11 mouse cellular contexts compared by ENCODE assay signal in genomic region chr7:71379826-71380825, GRCm38 (mm10). TPM values are rescaled to one million over a fixed set of nuclear protein-coding genes. Genes with fewer than 3 reads are reported as not detected.
DNase-seq lines count a peak whose midpoint lies in the region; ATAC-seq and TF ChIP-seq lines count a peak whose summit lies in the region.
"Had no signal": no experiment of that assay in that cellular context is flagged by ENCODE, and none has a peak within 500 bp of the region (broad histone marks: within the 10 kb centered on the region; RNA-seq: fewer than 3 reads in every experiment).

No protein-coding gene starts in this region.

- H3K27me3 ChIP-seq in kidney, embryonic 14.5 days (ENCODE audit: control insufficient read depth, insufficient read depth, low read length): no peaks in the 10 kb centered on the region
- 0 out of 2 replicates have a peak, but pooled peaks cover 3% of the 10 kb centered on the region for H3K27me3 ChIP-seq in hindbrain, embryonic 13.5 days

- TF ChIP-seq CTCF in brain, embryonic 14.5 days (IDR thresholded peaks at IDR 0.05; ENCODE audit: borderline replicate concordance, extremely low read depth, insufficient read depth, insufficient read length): no peak

- TF ChIP-seq POLR2A in brain, embryonic 14.5 days (IDR thresholded peaks at IDR 0.05; ENCODE audit: borderline replicate concordance, extremely low read depth, insufficient read depth, insufficient read length, poor library complexity, severe bottlenecking): no peak

- peak overlapping the region; percentile 25; the same call in 1 of the 2 replicates for H3K9ac ChIP-seq in kidney, embryonic 14.5 days (ENCODE audit: low read depth, low read length)
- no peak overlapping the region for H3K9ac ChIP-seq in hindbrain, embryonic 13.5 days

- H3K4me2 ChIP-seq in kidney, embryonic 14.5 days (replicated peaks; ENCODE audit: low read depth, low read length): peak overlapping the region; percentile 11; the same call in 1 of the 2 replicates
- no peak overlapping the region for H3K4me2 ChIP-seq in hindbrain, embryonic 13.5 days

- H3K4me3 ChIP-seq in kidney, embryonic 14.5 days (ENCODE audit: low read length): no peak overlapping the region
- no peak overlapping the region for H3K4me3 ChIP-seq in hindbrain, embryonic 13.5 days

- H3K27ac ChIP-seq in kidney, embryonic 14.5 days (ENCODE audit: low read depth, low read length): peak overlapping the region; percentile 97
- peak overlapping the region; percentile 44; the same call in 1 of the 2 replicates for H3K27ac ChIP-seq in hindbrain, embryonic 13.5 days

- no peaks in the 10 kb centered on the region for H3K9me3 ChIP-seq in kidney, embryonic 14.5 days (ENCODE audit: control insufficient read depth, low read length)
- no peaks in the 10 kb centered on the region for H3K9me3 ChIP-seq in hindbrain, embryonic 13.5 days

- H3K4me1 ChIP-seq in kidney, embryonic 14.5 days (ENCODE audit: control insufficient read depth, insufficient read depth, low read length): peaks cover 41% of the 10 kb centered on the region
- H3K4me1 ChIP-seq in hindbrain, embryonic 13.5 days (replicated peaks): peaks cover 44% of the 10 kb centered on the region

- H3K36me3 ChIP-seq in kidney, embryonic 14.5 days (ENCODE audit: control insufficient read depth, insufficient read depth, low read length): no peaks in the 10 kb centered on the region
- H3K36me3 ChIP-seq in hindbrain, embryonic 13.5 days: no peaks in the 10 kb centered on the region
- H3K36me3 ChIP-seq: G1E had no signal

- 11% methylated on average over 18 of the region's 18 CpGs for WGBS in kidney, embryonic 14.5 days
- WGBS in hindbrain, embryonic 13.5 days: 11% methylated on average over 18 of the region's 18 CpGs

- DNase-seq in kidney, postnatal 25 days: no peak
- peak; percentile 30 for DNase-seq in 3T3-L1 (ENCODE audit: low read depth, low spot score)
- peak; percentile 65 for DNase-seq in brain, embryonic 14.5 days (ENCODE audit: low read depth)
- no peak for DNase-seq in adrenal gland, adult 2 months
- no peak for DNase-seq in layer of hippocampus, postnatal 25 days (ENCODE audit: extremely low spot score in 1 of 2, low spot score in 1 of 2)
- DNase-seq: adrenal gland, postnatal 25 days had no signal

- ATAC-seq in kidney, embryonic 14.5 days (ENCODE audit: low FRiP score, low TSS enrichment): peak; percentile 41; the same call in 1 of the 2 replicates
- ATAC-seq in hindbrain, embryonic 13.5 days (ENCODE audit: low FRiP score): no peak

RNA-seq across cellular contexts. Expression of gene Gm10295, which starts 28.8 kb away (rescaled TPM):
- 0.10 TPM in 1 of 2 replicates, not detected in the other for polyA plus RNA-seq in kidney, embryonic 14.5 days (2014; fragmentation: Nextera tagmentation; extraction: Ambion mirVana)
- polyA plus RNA-seq in brain, embryonic 14.5 days (2012; rRNA removed): not detected in 2 replicates
- not detected in 2 replicates for polyA plus RNA-seq in hindbrain, embryonic 13.5 days (2015; fragmentation: Nextera tagmentation; extraction: Ambion mirVana)
- not detected for total RNA-seq in adrenal gland, adult 2 months (2021)
- not detected in 2 replicates for polyA plus RNA-seq in adrenal gland, adult 2 months (2012; rRNA removed)
- total RNA-seq in layer of hippocampus, postnatal 25 days (2021): not detected
- total RNA-seq: adrenal gland, postnatal 25 days had no signal
- polyA plus RNA-seq: cortical plate, adult 2 months; G1E; gonadal fat pad, adult 2 months had no signal

Comparison
In these comparisons a context has a peak if more than half of its experiments do, and no peak if none do; other contexts are left out.
1. DNase-seq: peak in 3T3-L1 (single experiment) and brain, embryonic 14.5 days (single experiment); none in kidney, postnatal 25 days (0 of 2), adrenal gland, adult 2 months (single experiment) and layer of hippocampus, postnatal 25 days (0 of 2).